Mouse (Mus musculus) CH12.LX (cell line): ENCODE data around the gene Pou2f3. TPM values are rescaled to one million over a fixed set of nuclear protein-coding genes. Genes with fewer than 3 reads are reported as not detected.

ENCODE experiments used
- DNase-seq: peaks from one replicate; pipeline ENCODE4 v3.0.0-alpha.2; 2013; ENCODE audit errors: extremely low read depth
- H3K27ac ChIP-seq: 2 replicates; pipeline ENCODE4 v1.5.1; 2012; ENCODE audit warnings: low read depth, mild to moderate bottlenecking, control low read depth, moderate library complexity; ENCODE audit not compliant: insufficient read depth
- H3K27me3 ChIP-seq: replicated peaks from 2 replicates; pipeline ENCODE3; 2012; ENCODE audit warnings: inconsistent platforms
- H3K36me3 ChIP-seq, 2 experiments: replicated peaks in 1 of 2; 2 replicates each; pipeline versions ENCODE3 to v1.6.1; 2012; ENCODE audit warnings: inconsistent platforms in 1 of 2, low read length in 1 of 2, mild to moderate bottlenecking in 1 of 2, mixed read lengths in 1 of 2, moderate library complexity in 1 of 2; ENCODE audit not compliant: control insufficient read depth in 1 of 2, insufficient read depth in 1 of 2
- H3K4me1 ChIP-seq, 2 experiments: 2 replicates each; pipeline ENCODE4 v1.6.1; 2012; ENCODE audit warnings: inconsistent platforms in 1 of 2, moderate library complexity in 1 of 2; ENCODE audit not compliant: insufficient read depth in 2 of 2, control insufficient read depth in 1 of 2
- H3K4me2 ChIP-seq: 2 replicates; pipeline ENCODE4 v1.6.1; 2012; ENCODE audit warnings: low read depth, mild to moderate bottlenecking, control low read depth; ENCODE audit not compliant: poor library complexity, insufficient read depth, severe bottlenecking
- H3K4me3 ChIP-seq, 3 experiments: fragments of 150-350 bp in 1 of 3; sonication (generic) in 1 of 3; replicated peaks in 1 of 3; 2 replicates each; pipeline versions ENCODE3 to v1.5.1; 2011 to 2012; ENCODE audit warnings: low read depth in 2 of 3, low read length in 2 of 3, mild to moderate bottlenecking in 2 of 3, moderate library complexity in 2 of 3, control low read depth in 1 of 3, improper control_type of control experiment in 1 of 3, inconsistent platforms in 1 of 3, mixed read lengths in 1 of 3; ENCODE audit not compliant: poor library complexity in 1 of 3
- H3K79me2 ChIP-seq: replicated peaks from 2 replicates; pipeline ENCODE4 v1.6.1; 2012; ENCODE audit warnings: mild to moderate bottlenecking, moderate library complexity; ENCODE audit not compliant: control insufficient read depth, poor library complexity, insufficient read depth, severe bottlenecking; ENCODE audit errors: extremely low read depth
- H3K9ac ChIP-seq: 2 replicates; pipeline ENCODE4 v1.6.1; 2012; ENCODE audit warnings: low read depth, mild to moderate bottlenecking, control low read depth, moderate library complexity; ENCODE audit not compliant: insufficient read depth
- H3K9me3 ChIP-seq: replicated peaks from 2 replicates; pipeline ENCODE3; 2012; ENCODE audit warnings: low read length, inconsistent platforms, mixed read lengths
- CHD1 ChIP-seq: IDR thresholded peaks from 2 replicates; pipeline ENCODE4 v1.6.1; 2012; ENCODE audit warnings: low read depth, low read length, improper control_type of control experiment, inconsistent platforms
- ETS1 ChIP-seq: conservative IDR thresholded peaks from 2 replicates; pipeline ENCODE4 v1.6.1; 2012; ENCODE audit warnings: low read depth, mild to moderate bottlenecking, inconsistent platforms, low read length, improper control_type of control experiment, moderate library complexity
- GABPA ChIP-seq: IDR thresholded peaks from 2 replicates; pipeline ENCODE4 v1.6.1; 2012; ENCODE audit warnings: low read depth, low read length, improper control_type of control experiment, inconsistent platforms; ENCODE audit not compliant: insufficient replicate concordance
- JUN ChIP-seq: IDR thresholded peaks from 2 replicates; pipeline ENCODE4 v1.6.1; 2011; ENCODE audit warnings: low read depth, mild to moderate bottlenecking, low read length, improper control_type of control experiment, moderate library complexity; ENCODE audit not compliant: insufficient read depth
- JUND ChIP-seq: conservative IDR thresholded peaks from 2 replicates; pipeline ENCODE4 v1.6.1; 2011; ENCODE audit warnings: low read depth, low read length, improper control_type of control experiment
- KAT2A ChIP-seq: IDR thresholded peaks from 2 replicates; pipeline ENCODE4 v1.6.1; 2012; ENCODE audit warnings: low read length, improper control_type of control experiment, inconsistent platforms; ENCODE audit not compliant: insufficient replicate concordance
- MEF2A ChIP-seq: IDR thresholded peaks from 2 replicates; pipeline ENCODE4 v1.6.1; 2014; ENCODE audit warnings: low read depth, mild to moderate bottlenecking, inconsistent platforms, low read length, improper control_type of control experiment, borderline replicate concordance
- MXI1 ChIP-seq: IDR thresholded peaks from 2 replicates; pipeline ENCODE4 v1.6.1; 2011; ENCODE audit warnings: mild to moderate bottlenecking, low read depth, low read length, improper control_type of control experiment
- MYC ChIP-seq: IDR thresholded peaks from 2 replicates; pipeline ENCODE4 v1.6.1; 2011; ENCODE audit warnings: low read depth, mild to moderate bottlenecking, improper control_type of control experiment, low read length
- NRF1 ChIP-seq: IDR thresholded peaks from 2 replicates; pipeline ENCODE4 v1.6.1; 2014; ENCODE audit warnings: low read depth, mild to moderate bottlenecking, inconsistent platforms, low read length, improper control_type of control experiment, moderate library complexity
- RAD21 ChIP-seq: IDR thresholded peaks from 2 replicates; pipeline ENCODE4 v1.6.1; 2011; ENCODE audit warnings: low read depth, mild to moderate bottlenecking, low read length, improper control_type of control experiment, moderate library complexity
- SIN3A ChIP-seq: IDR thresholded peaks from 2 replicates; pipeline ENCODE4 v1.6.1; 2012; ENCODE audit warnings: low read length, improper control_type of control experiment, inconsistent platforms
- SMC3 ChIP-seq: IDR thresholded peaks from 2 replicates; pipeline ENCODE4 v1.6.1; 2011; ENCODE audit warnings: low read depth, low read length, improper control_type of control experiment
- TBP ChIP-seq: conservative IDR thresholded peaks from 2 replicates; pipeline ENCODE4 v1.6.1; 2011; ENCODE audit warnings: low read depth, low read length, improper control_type of control experiment
- USF2 ChIP-seq: conservative IDR thresholded peaks from 2 replicates; pipeline ENCODE4 v1.6.1; 2011; ENCODE audit warnings: low read depth, low read length, improper control_type of control experiment
- ZKSCAN1 ChIP-seq: IDR thresholded peaks from 2 replicates; pipeline ENCODE4 v1.6.1; 2012; ENCODE audit warnings: low read depth, inconsistent platforms, low read length, improper control_type of control experiment, borderline replicate concordance
- ZMIZ1 ChIP-seq: IDR thresholded peaks from 2 replicates; pipeline ENCODE4 v1.6.1; 2012; ENCODE audit warnings: low read depth, mild to moderate bottlenecking, inconsistent platforms, low read length, improper control_type of control experiment
- dilution Hi-C: fragments of 300-500 bp; cut with MboI; formaldehyde crosslinking; loops from 2 replicates; pipeline ENCODE4 v1.14.3; 2020; ENCODE audit warnings: low sequenced_read_pairs; ENCODE audit not compliant: extremely low pct_unique_long_range_greater_than_20kb, extremely low pct_ligation_motif_present
- in situ Hi-C: fragments of 300-500 bp; cut with MboI; formaldehyde crosslinking; loops from 3 replicates; pipeline ENCODE4 v1.14.3; 2019; ENCODE audit warnings: low sequenced_read_pairs, low pct_ligation_motif_present, low pct_unique_long_range_greater_than_20kb, mixed read lengths
- polyA plus RNA-seq: library from polyadenylated mRNA; unstranded; fragments of >175 nt; gene quantifications from 2 replicates; pipeline ENCODE4 v1.2.1, GENCODE M21; 2012; ENCODE audit warnings: low read depth; ENCODE audit not compliant: insufficient read length
- total RNA-seq, 2 experiments: library from RNA; depleted of rRNA; stranded (reverse); fragments of 300-350 nt in 1 of 2; fragments of >200 nt in 1 of 2; gene quantifications; 2 replicates each; pipeline ENCODE4 v1.2.3; 2012 to 2014

Gene Pou2f3
- total and polyA plus RNA-seq, 3 experiments, result 0.21 to 0.49 TPM; not detected in 1

DNA sequence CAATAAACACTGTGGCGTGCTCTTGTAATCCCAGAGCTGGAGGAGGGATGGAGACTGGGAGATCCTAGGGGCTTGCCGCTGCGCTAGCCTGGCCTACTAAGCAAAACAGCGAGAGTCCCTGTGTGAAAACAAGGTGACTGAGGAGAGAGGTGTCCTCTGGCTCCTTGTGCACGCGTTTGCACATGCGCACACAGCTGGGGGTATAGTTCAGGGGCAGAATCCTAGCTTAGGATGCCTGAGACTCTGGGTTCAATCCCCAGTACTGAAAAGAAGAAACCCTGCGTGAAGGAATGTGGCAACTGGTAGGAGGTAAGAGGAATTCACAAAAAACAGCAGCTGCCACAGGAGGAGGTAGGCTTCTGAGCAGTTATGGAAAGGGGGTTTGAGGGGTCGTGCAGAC, 16.2 kb downstream of the Pou2f3 start:
- Histone ChIP-seq H3K27ac (no peak overlapping the region), H3K27me3 (peaks cover 78% of the 10 kb centered on the region), H3K9ac (no peak overlapping the region), H3K4me1 (peaks cover under 1 to 7% of the 10 kb centered on the region in 2 experiments), H3K36me3 (no peaks in the 10 kb centered on the region), H3K9me3 (no peaks in the 10 kb centered on the region), H3K4me2 (no peak overlapping the region), H3K79me2 (no peaks in the 10 kb centered on the region), H3K4me3 (no peak overlapping the region)
- DNase-seq, result no peak
- TF ChIP-seq NRF1 (no peak), JUND (no peak), ZMIZ1 (no peak), RAD21 (no peak), MXI1 (no peak), JUN (no peak)
- in situ Hi-C loops, result no loop called here
- dilution Hi-C loops, result no loop called here

DNA sequence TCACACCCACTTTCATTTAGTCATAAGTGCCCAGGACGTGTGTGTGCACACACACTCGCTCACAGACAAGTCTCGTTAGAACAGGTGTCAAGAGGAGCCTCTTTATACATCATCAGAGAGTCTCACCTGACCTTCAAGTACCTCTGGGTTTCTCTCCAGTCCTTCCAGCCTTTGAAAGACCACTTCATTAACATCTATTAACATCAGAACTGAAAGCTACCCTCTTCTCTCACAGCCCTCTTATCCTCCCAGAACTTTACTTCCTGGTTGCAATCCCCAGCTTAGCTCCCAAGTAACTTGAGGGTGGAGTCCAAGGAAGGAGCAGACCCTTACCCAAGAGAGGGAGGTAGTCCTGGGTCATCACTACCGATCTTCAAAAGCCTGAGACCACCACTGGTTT, 18.6 kb downstream of the Pou2f3 start:
- no peak overlapping the region for H3K4me3 ChIP-seq
- no peak overlapping the region for H3K4me2 ChIP-seq
- no peaks in the 10 kb centered on the region for H3K9me3 ChIP-seq
- H3K9ac ChIP-seq, result no peak overlapping the region
- no peaks in the 10 kb centered on the region for H3K36me3 ChIP-seq
- H3K79me2 ChIP-seq, result no peaks in the 10 kb centered on the region
- H3K4me1 ChIP-seq, result peaks cover 2 to 19% of the 10 kb centered on the region in 2 experiments
- dilution Hi-C loops (no loop called here), in situ Hi-C loops (no loop called here)
- DNase-seq, result no peak
- peaks cover 66% of the 10 kb centered on the region for H3K27me3 ChIP-seq
- no peak for TF ChIP-seq ETS1
- no peak for TF ChIP-seq RAD21
- no peak for TF ChIP-seq CHD1
- TF ChIP-seq GABPA, result no peak
- no peak for TF ChIP-seq USF2
- TF ChIP-seq MYC, result no peak
- TF ChIP-seq TBP, result no peak
- no peak for TF ChIP-seq SMC3
- TF ChIP-seq SIN3A, result no peak
- TF ChIP-seq ZKSCAN1, result no peak
- TF ChIP-seq MEF2A, result no peak
- no peak for TF ChIP-seq JUND
- no peak for TF ChIP-seq KAT2A
- TF ChIP-seq ZMIZ1, result no peak
- no peak overlapping the region for H3K27ac ChIP-seq
